27 mouse cellular contexts compared by ENCODE assay signal in the genomic region with DNA sequence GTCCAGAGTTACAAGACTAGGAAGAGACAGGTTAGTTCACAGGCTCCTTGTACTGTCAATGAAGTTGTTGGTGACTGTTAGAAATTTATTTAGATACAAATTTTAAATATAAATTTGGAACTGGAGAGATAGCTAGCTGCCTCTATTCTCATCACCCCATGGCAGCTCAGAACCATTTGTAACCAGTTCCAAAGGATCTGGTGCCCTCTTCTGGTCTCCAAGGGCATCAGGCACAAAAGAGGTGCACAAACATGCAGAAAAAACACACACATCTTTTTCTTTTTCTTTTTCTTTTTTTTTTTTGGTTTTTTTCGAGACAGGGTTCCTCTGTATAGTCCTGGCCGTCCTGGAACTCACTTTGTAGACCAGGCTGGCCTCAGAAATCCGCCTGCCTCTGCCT. TPM values are rescaled to one million over a fixed set of nuclear protein-coding genes. Genes with fewer than 3 reads are reported as not detected.
DNase-seq lines count a peak whose midpoint lies in the region; TF ChIP-seq lines count a peak whose summit lies in the region.
"Had no signal": no experiment of that assay in that cellular context is flagged by ENCODE, and none has a peak within 500 bp of the region (broad histone marks: within the 10 kb centered on the region; RNA-seq: fewer than 3 reads in every experiment).

No protein-coding gene starts in this region.

- no peaks in the 10 kb centered on the region; the same call in 1 of the 2 replicates for H3K79me2 ChIP-seq in CH12.LX (replicated peaks; ENCODE audit: control insufficient read depth, extremely low read depth, insufficient read depth, poor library complexity, severe bottlenecking)

- peak; percentile 23 for TF ChIP-seq RAD21 in CH12.LX (IDR thresholded peaks at IDR 0.05; ENCODE audit: low read depth, low read length)

- in situ Hi-C loops in CH12.LX (cut with MboI; ENCODE audit: low pct_ligation_motif_present, low pct_unique_long_range_greater_than_20kb, low sequenced_read_pairs): no loop called here

- dilution Hi-C loops in CH12.LX (cut with MboI; ENCODE audit: extremely low pct_ligation_motif_present, extremely low pct_unique_long_range_greater_than_20kb, low sequenced_read_pairs): no loop called here

- peak; percentile 15; the same call in 1 of the 2 replicates for TF ChIP-seq CTCF in gastrocnemius, adult 2 months (IDR thresholded peaks at IDR 0.05)
- peak; percentile 44 for TF ChIP-seq CTCF in layer of hippocampus, adult 2 months (conservative IDR thresholded peaks at IDR 0.05)
- TF ChIP-seq CTCF in CH12.LX (conservative IDR thresholded peaks at IDR 0.05 in 1 of 2, IDR thresholded peaks at IDR 0.05 in 1 of 2; ENCODE audit: low read depth in 2 of 2, low read length in 2 of 2): peak in 1 of 2 experiments; percentile 29; a peak in 1 of 4 replicates

- DNase-seq in gastrocnemius, adult 2 months: no peak
- DNase-seq in gastrocnemius, postnatal 4 days (ENCODE audit: low spot score in 2 of 2): no peak
- DNase-seq in layer of hippocampus, adult 2 months (ENCODE audit: low spot score in 2 of 2): no peak
- no peak for DNase-seq in layer of hippocampus, postnatal 14 days (ENCODE audit: low spot score in 2 of 2)
- no peak for DNase-seq in CH12.LX (ENCODE audit: extremely low read depth)
- DNase-seq in ZHBTc4 (ENCODE audit: low read depth, low spot score): peak; percentile 28
- DNase-seq in cerebellum, postnatal 25 days: no peak
- no peak for DNase-seq in left cerebral cortex, postnatal 25 days (ENCODE audit: low spot score in 2 of 2)
- DNase-seq: adrenal gland, postnatal 25 days; cerebellum, adult 2 months; cerebellum, postnatal 14 days; heart, postnatal 36 days; kidney, adult 18-20 months; kidney, postnatal 4 days; lung, adult 2 months; lung, postnatal 10 days; right cerebral cortex, adult 18-20 months; spleen, adult 18-20 months; thymus, adult 18-20 months; thymus, postnatal 36 days had no signal

- intact Hi-C loops in gastrocnemius, adult 2 months (cut with DNase I): no loop called here
- intact Hi-C loops in left cerebral cortex, postnatal 25 days (cut with DNase I): no loop called here

- no peak for TF ChIP-seq POLR2A in CH12.LX (IDR thresholded peaks at IDR 0.05; ENCODE audit: low read depth, low read length)

- no peak overlapping the region for H3K4me3 ChIP-seq in gastrocnemius, adult 2 months
- H3K4me3 ChIP-seq in layer of hippocampus, adult 2 months: no peak overlapping the region
- H3K4me3 ChIP-seq in CH12.LX (replicated peaks in 1 of 3; ENCODE audit: low read depth in 2 of 3, low read length in 2 of 3, poor library complexity in 1 of 3): no peak overlapping the region
- H3K4me3 ChIP-seq: hindbrain, embryonic 13.5 days; limb, embryonic 12.5 days; midbrain, embryonic 15.5 days had no signal

- H3K4me2 ChIP-seq in CH12.LX (ENCODE audit: insufficient read depth, low read depth, poor library complexity, severe bottlenecking): no peak overlapping the region
- H3K4me2 ChIP-seq: heart, embryonic 11.5 days; hindbrain, embryonic 13.5 days; limb, embryonic 12.5 days; liver, embryonic 11.5 days; midbrain, embryonic 15.5 days had no signal

- peaks cover 3% of the 10 kb centered on the region for H3K9me3 ChIP-seq in CH12.LX (replicated peaks; ENCODE audit: low read length)
- H3K9me3 ChIP-seq: hindbrain, embryonic 13.5 days; limb, embryonic 12.5 days; midbrain, embryonic 15.5 days had no signal

- no peak overlapping the region for H3K9ac ChIP-seq in CH12.LX (ENCODE audit: insufficient read depth, low read depth)
- H3K9ac ChIP-seq: hindbrain, embryonic 13.5 days; limb, embryonic 12.5 days; midbrain, embryonic 15.5 days had no signal

- no peak overlapping the region for H3K27ac ChIP-seq in gastrocnemius, adult 2 months
- peak overlapping the region; percentile 32; the same call in 1 of the 2 replicates for H3K27ac ChIP-seq in layer of hippocampus, adult 2 months
- no peak overlapping the region for H3K27ac ChIP-seq in CH12.LX (ENCODE audit: insufficient read depth, low read depth)
- H3K27ac ChIP-seq: hindbrain, embryonic 13.5 days; kidney, postnatal 0 days; limb, embryonic 12.5 days; macrophage; midbrain, embryonic 15.5 days had no signal

- H3K4me1 ChIP-seq in CH12.LX (ENCODE audit: control insufficient read depth in 1 of 2, insufficient read depth in 2 of 2): no peaks in the 10 kb centered on the region
- H3K4me1 ChIP-seq: hindbrain, embryonic 13.5 days; limb, embryonic 12.5 days; midbrain, embryonic 15.5 days had no signal

- H3K36me3 ChIP-seq in CH12.LX (replicated peaks in 1 of 2; ENCODE audit: control insufficient read depth in 1 of 2, insufficient read depth in 1 of 2, low read length in 1 of 2): peaks cover 0 to 20% of the 10 kb centered on the region in 2 experiments
- H3K36me3 ChIP-seq: midbrain, embryonic 15.5 days had no signal

- TF ChIP-seq EP300 in CH12.LX (IDR thresholded peaks at IDR 0.05; ENCODE audit: low read length): no peak

- no peaks in the 10 kb centered on the region for H3K27me3 ChIP-seq in CH12.LX (replicated peaks)
- H3K27me3 ChIP-seq: hindbrain, embryonic 13.5 days; limb, embryonic 12.5 days; midbrain, embryonic 15.5 days had no signal

TF ChIP-seq in CH12.LX, 34 proteins besides CTCF, POLR2A, EP300 and RAD21:
- TF ChIP-seq NRF1 (IDR thresholded peaks at IDR 0.05; ENCODE audit: low read depth, low read length): no peak
- no peak for TF ChIP-seq ELF1 (IDR thresholded peaks at IDR 0.05; ENCODE audit: low read depth, low read length)
- TF ChIP-seq ZMIZ1 (IDR thresholded peaks at IDR 0.05; ENCODE audit: low read depth, low read length): no peak
- no peak for TF ChIP-seq KAT2A (IDR thresholded peaks at IDR 0.05; ENCODE audit: insufficient replicate concordance, low read length)
- TF ChIP-seq TBP (conservative IDR thresholded peaks at IDR 0.05; ENCODE audit: low read depth, low read length): no peak
- TF ChIP-seq SMC3 (IDR thresholded peaks at IDR 0.05; ENCODE audit: low read depth, low read length): no peak
- TF ChIP-seq ZNF384 (IDR thresholded peaks at IDR 0.05; ENCODE audit: low read depth, low read length): no peak
TF ChIP-seq in CH12.LX: peak in this region for 0.

RNA-seq across cellular contexts. Expression of a gene that starts 18.5 kb away (rescaled TPM):
- total RNA-seq in gastrocnemius, adult 2 months (2021): 10 to 100 TPM; 32.8 to 33.8 TPM
- 10 to 100 TPM; 23.2 to 25.2 TPM for total RNA-seq in gastrocnemius, postnatal 4 days (2021)
- 10 to 100 TPM; 38.6 TPM for total RNA-seq in layer of hippocampus, adult 2 months (2021)
- total RNA-seq in layer of hippocampus, postnatal 14 days (2021): 10 to 100 TPM; 43.8 to 44.6 TPM
- total RNA-seq in CH12.LX (2012; rRNA removed): 2.5 and 3.3 TPM in 2 replicates
- total RNA-seq in CH12.LX (2014; rRNA removed): 2.0 and 2.4 TPM in 2 replicates
- 2.8 and 3.3 TPM in 2 replicates for polyA plus RNA-seq in CH12.LX (2012; ENCODE audit: insufficient read length, low read depth)
- 10 to 100 TPM; 35.0 to 41.9 TPM for total RNA-seq in left cerebral cortex, postnatal 25 days (2021)

Comparison
In these comparisons a context has a peak if more than half of its experiments do, and no peak if none do; other contexts are left out.
1. RNA of a gene that starts 18.5 kb away (total RNA-seq): 43.8 to 44.6 TPM in layer of hippocampus, postnatal 14 days, 35.0 to 41.9 TPM in left cerebral cortex, postnatal 25 days, 38.6 TPM in layer of hippocampus, adult 2 months, 32.8 to 33.8 TPM in gastrocnemius, adult 2 months and 23.2 to 25.2 TPM in gastrocnemius, postnatal 4 days; 2.0 to 3.3 TPM in CH12.LX; every median in the first group is over 4 times any median in the second.